Mouse (Mus musculus) CH12.LX (cell line): ENCODE data around the gene Ccl26. TPM values are rescaled to one million over a fixed set of nuclear protein-coding genes. Genes with fewer than 3 reads are reported as not detected.

Experiments
- DNase-seq: peaks from one replicate; pipeline ENCODE4 v3.0.0-alpha.2; 2013; ENCODE audit errors: extremely low read depth
- H3K27ac ChIP-seq: 2 replicates; pipeline ENCODE4 v1.5.1; 2012; ENCODE audit warnings: low read depth, mild to moderate bottlenecking, control low read depth, moderate library complexity; ENCODE audit not compliant: insufficient read depth
- H3K27me3 ChIP-seq: replicated peaks from 2 replicates; pipeline ENCODE3; 2012; ENCODE audit warnings: inconsistent platforms
- H3K36me3 ChIP-seq, 2 experiments: replicated peaks in 1 of 2; 2 replicates each; pipeline versions ENCODE3 to v1.6.1; 2012; ENCODE audit warnings: inconsistent platforms in 1 of 2, low read length in 1 of 2, mild to moderate bottlenecking in 1 of 2, mixed read lengths in 1 of 2, moderate library complexity in 1 of 2; ENCODE audit not compliant: control insufficient read depth in 1 of 2, insufficient read depth in 1 of 2
- H3K4me1 ChIP-seq, 2 experiments: 2 replicates each; pipeline ENCODE4 v1.6.1; 2012; ENCODE audit warnings: inconsistent platforms in 1 of 2, moderate library complexity in 1 of 2; ENCODE audit not compliant: insufficient read depth in 2 of 2, control insufficient read depth in 1 of 2
- H3K4me2 ChIP-seq: 2 replicates; pipeline ENCODE4 v1.6.1; 2012; ENCODE audit warnings: low read depth, mild to moderate bottlenecking, control low read depth; ENCODE audit not compliant: poor library complexity, insufficient read depth, severe bottlenecking
- H3K4me3 ChIP-seq, 3 experiments: fragments of 150-350 bp in 1 of 3; sonication (generic) in 1 of 3; replicated peaks in 1 of 3; 2 replicates each; pipeline versions ENCODE3 to v1.5.1; 2011 to 2012; ENCODE audit warnings: low read depth in 2 of 3, low read length in 2 of 3, mild to moderate bottlenecking in 2 of 3, moderate library complexity in 2 of 3, control low read depth in 1 of 3, improper control_type of control experiment in 1 of 3, inconsistent platforms in 1 of 3, mixed read lengths in 1 of 3; ENCODE audit not compliant: poor library complexity in 1 of 3
- H3K79me2 ChIP-seq: replicated peaks from 2 replicates; pipeline ENCODE4 v1.6.1; 2012; ENCODE audit warnings: mild to moderate bottlenecking, moderate library complexity; ENCODE audit not compliant: control insufficient read depth, poor library complexity, insufficient read depth, severe bottlenecking; ENCODE audit errors: extremely low read depth
- H3K9ac ChIP-seq: 2 replicates; pipeline ENCODE4 v1.6.1; 2012; ENCODE audit warnings: low read depth, mild to moderate bottlenecking, control low read depth, moderate library complexity; ENCODE audit not compliant: insufficient read depth
- H3K9me3 ChIP-seq: replicated peaks from 2 replicates; pipeline ENCODE3; 2012; ENCODE audit warnings: low read length, inconsistent platforms, mixed read lengths
- BHLHE40 ChIP-seq: IDR thresholded peaks from 2 replicates; pipeline ENCODE4 v1.6.1; 2011; ENCODE audit warnings: mild to moderate bottlenecking, low read depth, low read length, improper control_type of control experiment
- CTCF ChIP-seq, 2 experiments: IDR thresholded peaks in 1 of 2; conservative IDR thresholded peaks in 1 of 2; 2 replicates each; pipeline ENCODE4 v1.5.1; 2011 to 2012; ENCODE audit warnings: low read depth in 2 of 2, low read length in 2 of 2, improper control_type of control experiment in 1 of 2, inconsistent platforms in 1 of 2, mild to moderate bottlenecking in 1 of 2, moderate library complexity in 1 of 2
- E2F4 ChIP-seq: IDR thresholded peaks from 2 replicates; pipeline ENCODE4 v1.6.1; 2011; ENCODE audit warnings: low read depth, low read length, improper control_type of control experiment; ENCODE audit not compliant: insufficient replicate concordance
- EP300 ChIP-seq: IDR thresholded peaks from 2 replicates; pipeline ENCODE4 v1.6.1; 2011; ENCODE audit warnings: low read length, improper control_type of control experiment
- GABPA ChIP-seq: IDR thresholded peaks from 2 replicates; pipeline ENCODE4 v1.6.1; 2012; ENCODE audit warnings: low read depth, low read length, improper control_type of control experiment, inconsistent platforms; ENCODE audit not compliant: insufficient replicate concordance
- HCFC1 ChIP-seq: IDR thresholded peaks from 2 replicates; pipeline ENCODE4 v1.6.1; 2012; ENCODE audit warnings: low read depth, mild to moderate bottlenecking, inconsistent platforms, low read length, improper control_type of control experiment
- JUN ChIP-seq: IDR thresholded peaks from 2 replicates; pipeline ENCODE4 v1.6.1; 2011; ENCODE audit warnings: low read depth, mild to moderate bottlenecking, low read length, improper control_type of control experiment, moderate library complexity; ENCODE audit not compliant: insufficient read depth
- KAT2A ChIP-seq: IDR thresholded peaks from 2 replicates; pipeline ENCODE4 v1.6.1; 2012; ENCODE audit warnings: low read length, improper control_type of control experiment, inconsistent platforms; ENCODE audit not compliant: insufficient replicate concordance
- MAZ ChIP-seq: IDR thresholded peaks from 2 replicates; pipeline ENCODE4 v1.6.1; 2012; ENCODE audit warnings: low read depth, mild to moderate bottlenecking, inconsistent platforms, low read length, improper control_type of control experiment, moderate library complexity
- MYC ChIP-seq: IDR thresholded peaks from 2 replicates; pipeline ENCODE4 v1.6.1; 2011; ENCODE audit warnings: low read depth, mild to moderate bottlenecking, improper control_type of control experiment, low read length
- NRF1 ChIP-seq: IDR thresholded peaks from 2 replicates; pipeline ENCODE4 v1.6.1; 2014; ENCODE audit warnings: low read depth, mild to moderate bottlenecking, inconsistent platforms, low read length, improper control_type of control experiment, moderate library complexity
- POLR2A ChIP-seq: IDR thresholded peaks from 2 replicates; pipeline ENCODE4 v1.6.1; 2011; ENCODE audit warnings: low read depth, mild to moderate bottlenecking, improper control_type of control experiment, low read length
- POLR2AphosphoS2 ChIP-seq: IDR thresholded peaks from 2 replicates; pipeline ENCODE4 v1.6.1; 2011; ENCODE audit warnings: low read depth, low read length, improper control_type of control experiment
- RCOR1 ChIP-seq: conservative IDR thresholded peaks from 2 replicates; pipeline ENCODE4 v1.6.1; 2012; ENCODE audit warnings: low read depth, mild to moderate bottlenecking, inconsistent platforms, low read length, improper control_type of control experiment
- SIN3A ChIP-seq: IDR thresholded peaks from 2 replicates; pipeline ENCODE4 v1.6.1; 2012; ENCODE audit warnings: low read length, improper control_type of control experiment, inconsistent platforms
- SMC3 ChIP-seq: IDR thresholded peaks from 2 replicates; pipeline ENCODE4 v1.6.1; 2011; ENCODE audit warnings: low read depth, low read length, improper control_type of control experiment
- TBP ChIP-seq: conservative IDR thresholded peaks from 2 replicates; pipeline ENCODE4 v1.6.1; 2011; ENCODE audit warnings: low read depth, low read length, improper control_type of control experiment
- UBTF ChIP-seq: IDR thresholded peaks from 2 replicates; pipeline ENCODE4 v1.6.1; 2012; ENCODE audit warnings: low read depth, mild to moderate bottlenecking, inconsistent platforms, low read length, improper control_type of control experiment, moderate library complexity
- ZKSCAN1 ChIP-seq: IDR thresholded peaks from 2 replicates; pipeline ENCODE4 v1.6.1; 2012; ENCODE audit warnings: low read depth, inconsistent platforms, low read length, improper control_type of control experiment, borderline replicate concordance
- dilution Hi-C: fragments of 300-500 bp; cut with MboI; formaldehyde crosslinking; loops from 2 replicates; pipeline ENCODE4 v1.14.3; 2020; ENCODE audit warnings: low sequenced_read_pairs; ENCODE audit not compliant: extremely low pct_unique_long_range_greater_than_20kb, extremely low pct_ligation_motif_present
- in situ Hi-C: fragments of 300-500 bp; cut with MboI; formaldehyde crosslinking; loops from 3 replicates; pipeline ENCODE4 v1.14.3; 2019; ENCODE audit warnings: low sequenced_read_pairs, low pct_ligation_motif_present, low pct_unique_long_range_greater_than_20kb, mixed read lengths
- polyA plus RNA-seq: library from polyadenylated mRNA; unstranded; fragments of >175 nt; gene quantifications from 2 replicates; pipeline ENCODE4 v1.2.1, GENCODE M21; 2012; ENCODE audit warnings: low read depth; ENCODE audit not compliant: insufficient read length
- total RNA-seq, 2 experiments: library from RNA; depleted of rRNA; stranded (reverse); fragments of 300-350 nt in 1 of 2; fragments of >200 nt in 1 of 2; gene quantifications; 2 replicates each; pipeline ENCODE4 v1.2.3; 2012 to 2014

Gene Ccl26
- total RNA-seq (2012; rRNA removed), result not detected in 2 replicates
- not detected in 2 replicates for total RNA-seq (2014; rRNA removed)
- polyA plus RNA-seq, result not detected in 2 replicates

GRCm38 (mm10) chr5:135563469-135563868, at the start of gene Ccl26:
TSS of gene Ccl26 (minus strand) at chr5:135563569.
- H3K36me3 ChIP-seq, result no peaks in the 10 kb centered on the region
- no peaks in the 10 kb centered on the region for H3K79me2 ChIP-seq
- no peak for DNase-seq
- in situ Hi-C loops (no loop called here), dilution Hi-C loops (no loop called here)
- H3K9ac ChIP-seq, result no peak within 1 kb of the TSS
- TF ChIP-seq ZKSCAN1, result no peak
- TF ChIP-seq BHLHE40, result no peak
- TF ChIP-seq HCFC1, result no peak
- H3K4me2 ChIP-seq, result no peak within 1 kb of the TSS
- peaks cover 12 to 28% of the 10 kb centered on the region in 2 experiments for H3K4me1 ChIP-seq
- no peak within 1 kb of the TSS for H3K4me3 ChIP-seq
- no peaks in the 10 kb centered on the region for H3K9me3 ChIP-seq
- H3K27me3 ChIP-seq, result no peaks in the 10 kb centered on the region
- H3K27ac ChIP-seq, result no peak within 1 kb of the TSS

- in situ Hi-C loops, result loop anchor here (10.0 kb wide), 3 partner anchors 55 to 255 kb away; no protein-coding TSS in a partner anchor
- Histone ChIP-seq H3K4me2 (no peak overlapping the region), H3K79me2 (no peaks in the 10 kb centered on the region), H3K9ac (no peak overlapping the region), H3K27ac (no peak overlapping the region), H3K9me3 (peaks cover 8% of the 10 kb centered on the region), H3K27me3 (no peaks in the 10 kb centered on the region), H3K4me1 (no peaks in the 10 kb centered on the region; a peak in 1 of 4 replicates), H3K36me3 (no peaks in the 10 kb centered on the region), H3K4me3 (no peak overlapping the region)
- DNase-seq, result no peak
- dilution Hi-C loops, result no loop called here
- no peak for TF ChIP-seq MAZ
- TF ChIP-seq MYC, result no peak
- TF ChIP-seq E2F4, result no peak
- TF ChIP-seq RCOR1, result no peak
- TF ChIP-seq EP300, result no peak
- TF ChIP-seq SIN3A, result no peak
- no peak for TF ChIP-seq NRF1
- TF ChIP-seq GABPA, result no peak
- TF ChIP-seq KAT2A, result no peak
- TF ChIP-seq UBTF, result no peak
- no peak for TF ChIP-seq HCFC1
- TF ChIP-seq POLR2A, result no peak
- TF ChIP-seq SMC3, result no peak
- no peak for TF ChIP-seq POLR2AphosphoS2
- TF ChIP-seq JUN, result no peak
- TF ChIP-seq TBP, result no peak
- TF ChIP-seq CTCF (conservative IDR thresholded peaks at IDR 0.05 in 1 of 2, IDR thresholded peaks at IDR 0.05 in 1 of 2; ENCODE audit: low read depth in 2 of 2, low read length in 2 of 2), result no peak
Measured at GRCm38 (mm10) chr5:135609794-135610193, 46.4 kb upstream of the Ccl26 start.
